Mouse (Mus musculus) C2C12 (cell line): ENCODE results near the gene Fsip1.

Experiments
- CTCF ChIP-seq: IDR thresholded peaks from one replicate; pipeline ENCODE4 v1.5.1; 2011; ENCODE audit not compliant: control insufficient read depth, insufficient read depth, insufficient read length
- FOSL1 ChIP-seq: IDR thresholded peaks from one replicate; pipeline ENCODE4 v1.8.0; 2011; ENCODE audit warnings: mild to moderate bottlenecking, low read length; ENCODE audit not compliant: poor library complexity, insufficient read depth, severe bottlenecking
- MAX ChIP-seq: IDR thresholded peaks from one replicate; pipeline ENCODE4 v1.6.1; 2011; ENCODE audit warnings: mild to moderate bottlenecking, control low read depth
- MYOD1 ChIP-seq: IDR thresholded peaks from one replicate; pipeline ENCODE4 v1.6.1; 2011; ENCODE audit warnings: low read depth; ENCODE audit not compliant: control insufficient read depth, insufficient read length
- MYOG ChIP-seq: IDR thresholded peaks from one replicate; pipeline ENCODE4 v1.6.1; 2011; ENCODE audit not compliant: control insufficient read depth, insufficient read length; ENCODE audit errors: extremely low read depth
- USF1 ChIP-seq: IDR thresholded peaks from one replicate; pipeline ENCODE4 v1.6.1; 2011; ENCODE audit warnings: low read depth, mild to moderate bottlenecking, control low read depth, moderate library complexity

GRCm38 (mm10) chr2:118257094-118257493 is 328 bp upstream of the Fsip1 start:
- no peak for TF ChIP-seq MYOD1
- TF ChIP-seq CTCF, result no peak
- TF ChIP-seq USF1, result no peak
- no peak for TF ChIP-seq MAX
- no peak for TF ChIP-seq MYOG
- TF ChIP-seq FOSL1, result no peak
